Mouse (Mus musculus) frontal cortex, postnatal 25 days (tissue): ENCODE measurements around the gene Pgpep1.

Experiments
- DNase-seq, 2 experiments: peaks; one replicate each; pipeline ENCODE4 v3.0.0; 2022; ENCODE audit warnings: low spot score in 2 of 2

Pgpep1 gene

GRCm38 (mm10) chr8:70689892-70690390 is 29.8 kb upstream of the Pgpep1 start:
- DNase-seq = no peak

GRCm38 (mm10) chr8:70688136-70688535 is 27.9 kb upstream of the Pgpep1 start:
- DNase-seq = no peak

- no peak for DNase-seq
Observed at GRCm38 (mm10) chr8:70687576-70687975, 27.4 kb upstream of the Pgpep1 start.

GRCm38 (mm10) chr8:70684291-70684690 is 24.1 kb upstream of the Pgpep1 start:
- peak in 1 of 2 experiments; percentile 69 for DNase-seq

- no peak for DNase-seq
Observed at GRCm38 (mm10) chr8:70682692-70683091, 22.5 kb upstream of the Pgpep1 start.

- no peak for DNase-seq
Observed at GRCm38 (mm10) chr8:70682193-70682592, 22.0 kb upstream of the Pgpep1 start.

GRCm38 (mm10) chr8:70681410-70681809 is 21.2 kb upstream of the Pgpep1 start:
- no peak for DNase-seq

- DNase-seq = no peak
Observed at GRCm38 (mm10) chr8:70680039-70680438, 19.9 kb upstream of the Pgpep1 start.

- no peak for DNase-seq
Observed at GRCm38 (mm10) chr8:70679404-70679803, 19.2 kb upstream of the Pgpep1 start.

DNA sequence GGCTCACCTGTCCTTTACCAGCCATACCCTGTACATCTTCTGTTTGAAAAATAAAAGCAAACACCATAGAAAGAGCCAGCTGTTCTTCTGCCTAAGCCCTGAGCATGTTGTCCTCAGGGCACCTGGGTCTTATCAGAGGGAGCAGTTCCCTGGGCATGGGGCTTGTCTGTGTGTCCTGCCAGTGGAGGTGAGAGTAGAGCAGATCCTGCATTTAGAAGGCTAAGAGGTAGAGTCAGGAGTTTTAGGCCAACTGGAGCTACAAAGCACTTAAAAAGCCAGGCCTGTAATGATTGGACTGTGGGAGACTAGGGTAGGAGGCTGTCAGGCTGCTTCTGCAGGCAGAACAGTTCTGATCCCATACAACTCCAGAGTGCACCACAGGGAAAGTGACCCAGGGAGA is 18.5 kb upstream of the Pgpep1 start:
- no peak for DNase-seq

GRCm38 (mm10) chr8:70677451-70678080 is 17.4 kb upstream of the Pgpep1 start:
- DNase-seq = no peak

GRCm38 (mm10) chr8:70675336-70675735 is 15.1 kb upstream of the Pgpep1 start:
- DNase-seq = no peak

- DNase-seq = no peak
Observed at GRCm38 (mm10) chr8:70674716-70675115, 14.5 kb upstream of the Pgpep1 start.

DNA sequence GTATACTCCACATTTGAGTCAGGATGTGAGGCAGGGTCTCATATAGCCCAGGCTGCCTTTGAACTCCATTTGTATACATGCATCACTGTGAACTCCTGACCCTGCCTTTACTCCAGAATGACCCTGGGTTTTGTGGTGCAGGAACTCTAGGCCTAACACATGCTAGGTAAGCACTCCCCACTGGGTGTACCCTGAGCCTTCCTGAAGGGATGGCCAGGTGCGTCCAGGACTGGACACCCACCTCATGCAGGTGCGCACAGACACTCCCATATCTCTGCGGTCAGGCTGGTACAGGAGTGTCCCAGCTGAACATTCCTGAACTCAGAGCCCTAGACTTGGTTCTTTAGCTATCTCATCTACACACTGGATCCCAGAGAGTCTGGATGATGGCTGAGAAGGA is 13.9 kb upstream of the Pgpep1 start:
- DNase-seq = no peak

DNA sequence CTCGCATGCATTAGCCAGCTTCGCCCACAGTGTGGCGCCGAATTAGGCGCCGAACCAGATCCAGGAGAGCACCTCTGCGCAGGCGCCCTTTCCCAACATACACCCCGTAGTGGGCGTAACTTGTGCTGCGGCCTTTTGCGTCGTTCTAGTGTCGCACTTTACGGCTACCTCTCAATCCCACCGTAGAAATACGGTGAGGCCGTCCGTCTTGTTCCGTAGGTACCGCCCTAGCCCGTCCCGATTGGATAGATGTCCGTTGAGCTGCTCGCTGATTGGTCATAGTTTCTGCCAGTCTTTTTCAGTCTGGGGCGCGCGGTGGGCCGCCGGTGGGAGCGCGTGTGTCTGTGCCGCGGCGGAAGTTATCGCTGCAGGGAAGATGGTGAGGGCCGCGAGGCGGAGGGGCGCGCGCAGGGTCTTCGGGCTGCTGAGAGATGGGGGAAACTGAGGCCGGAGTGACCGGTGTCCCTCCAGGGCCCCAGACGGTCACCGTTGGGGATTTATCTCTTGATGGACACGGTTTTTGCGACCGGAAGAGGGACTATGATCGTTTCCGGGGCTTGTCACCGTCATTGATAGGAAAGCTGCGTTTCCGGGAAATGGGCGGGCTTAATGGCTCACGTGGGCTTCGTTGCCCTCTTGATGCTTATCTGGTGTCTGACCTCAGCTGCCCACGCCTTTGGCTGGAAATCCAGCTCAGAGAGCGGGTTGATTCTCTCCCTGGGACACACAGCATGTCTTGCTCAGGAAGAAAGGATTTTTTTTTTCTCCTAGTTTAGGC is 13.1 kb upstream of the Pgpep1 start, which contains the start of gene Lsm4:
TSS of gene Lsm4 (plus strand) at position 170 of the 778 bp plus-strand sequence.
- DNase-seq = peak; percentile 99

DNA sequence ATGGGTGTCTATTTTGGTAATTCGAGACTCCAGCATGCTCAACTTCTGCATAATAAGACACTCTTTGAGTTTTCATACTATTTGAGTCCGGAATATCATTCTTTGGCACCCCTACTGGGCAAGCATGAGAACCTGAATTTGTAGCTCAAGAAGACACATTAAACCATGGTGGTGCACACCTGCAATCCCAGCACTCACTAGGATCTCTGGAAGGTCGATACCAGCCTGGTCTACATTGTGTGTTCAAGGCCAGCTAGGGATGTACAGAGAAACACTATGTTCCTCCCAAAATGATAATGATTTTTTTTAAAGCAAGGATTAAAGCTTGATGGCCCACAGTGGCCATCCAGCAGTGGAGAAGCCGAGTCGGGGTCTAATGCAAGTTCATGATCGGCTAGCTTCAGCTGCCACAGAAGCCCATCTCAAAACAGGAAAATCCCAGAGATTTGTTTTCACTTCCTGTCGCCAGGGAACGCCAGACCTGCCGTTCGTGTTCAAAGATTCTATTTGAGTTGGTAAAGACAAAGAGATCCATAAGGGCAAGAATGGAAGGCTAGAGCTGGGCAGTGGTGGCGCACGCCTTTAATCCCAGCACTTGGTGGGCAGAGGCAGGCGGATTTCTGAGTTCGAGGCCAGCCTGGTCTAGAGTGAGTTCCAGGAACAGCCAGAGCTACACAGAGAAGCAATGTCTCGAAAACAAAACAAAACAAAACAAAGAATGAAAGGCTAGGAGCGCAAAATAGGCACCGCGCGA is 12.3 kb upstream of the Pgpep1 start:
- no peak for DNase-seq

DNA sequence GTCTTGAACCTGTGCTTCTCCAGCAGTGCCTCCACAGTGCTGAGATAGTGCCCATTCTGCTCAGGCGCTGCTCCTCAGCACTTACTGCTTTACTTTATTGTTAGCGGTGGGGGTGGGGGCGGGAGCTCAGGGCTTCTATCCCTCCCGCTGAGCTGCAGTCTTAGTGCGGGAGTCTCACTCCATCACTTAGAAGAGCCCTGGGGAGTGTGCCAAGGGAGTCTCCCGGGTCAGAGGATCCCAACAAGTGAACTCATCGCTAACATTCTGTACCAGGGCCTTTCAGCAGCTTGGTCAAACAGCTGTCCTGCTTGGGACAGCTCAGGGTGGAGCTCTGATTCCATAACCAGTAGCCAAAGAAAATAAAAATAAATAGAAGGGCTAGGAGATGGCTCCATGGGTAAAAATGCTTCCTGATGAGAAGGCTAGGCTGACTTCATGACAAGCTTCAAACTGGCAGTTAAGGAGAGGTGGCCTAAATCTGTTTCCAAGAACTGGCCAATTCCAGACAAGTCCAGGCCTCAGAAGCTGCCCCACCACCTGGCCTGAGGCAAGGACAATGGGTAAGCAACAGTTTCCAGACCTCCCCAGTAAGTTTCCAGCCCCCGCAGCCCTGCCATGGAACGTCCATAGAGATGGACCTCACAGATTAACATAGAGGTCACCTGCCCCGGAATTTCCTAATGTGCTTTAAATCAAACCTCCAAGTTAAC is 11.6 kb upstream of the Pgpep1 start:
- no peak for DNase-seq

DNA sequence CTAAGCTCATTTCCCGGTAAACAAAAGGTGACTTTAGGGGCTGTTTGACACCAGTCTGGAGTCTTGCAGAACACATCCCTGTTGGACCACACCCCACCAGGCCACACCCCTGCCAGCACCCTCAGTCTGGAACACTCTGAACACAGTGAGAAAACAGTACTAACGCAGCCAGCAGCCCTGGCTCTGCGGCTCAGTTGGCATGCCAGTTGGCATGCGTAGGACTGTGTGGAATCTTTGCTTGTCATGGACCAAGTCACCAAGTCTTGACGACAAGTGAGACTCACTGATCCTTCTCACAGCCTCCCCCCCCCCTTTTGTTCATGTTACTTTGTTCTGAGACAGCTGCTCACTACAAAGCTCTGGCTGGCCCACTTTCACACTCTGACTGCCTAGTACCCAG is 6.9 kb upstream of the Pgpep1 start:
- DNase-seq = no peak

GRCm38 (mm10) chr8:70665599-70665998 is 5.4 kb upstream of the Pgpep1 start:
- DNase-seq = no peak

DNA sequence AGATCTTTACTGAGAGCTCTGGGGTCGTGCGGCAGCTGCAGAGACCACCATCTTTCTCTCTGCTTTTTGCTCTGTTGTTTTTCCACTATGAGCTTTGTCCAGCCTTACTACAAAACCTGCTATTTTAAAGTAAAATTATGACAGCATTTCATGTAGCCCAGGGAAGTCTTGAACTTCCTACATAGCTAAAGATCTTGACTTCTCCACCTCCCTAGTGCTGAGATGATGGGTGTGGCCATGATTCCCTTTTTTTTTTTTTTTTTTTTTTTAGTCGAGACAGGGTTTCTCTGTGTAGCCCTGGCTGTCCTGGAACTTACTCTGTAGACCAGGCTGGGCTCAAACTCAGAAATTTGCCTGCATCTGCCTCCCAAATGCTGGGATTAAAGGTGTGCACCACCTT is 4.4 kb upstream of the Pgpep1 start:
- DNase-seq = no peak

- DNase-seq = no peak
Observed at GRCm38 (mm10) chr8:70663691-70664090, 3.5 kb upstream of the Pgpep1 start.
